Comparison of ENCODE assay signal across 21 mouse cellular contexts in genomic region chr2:67221061-67221802, GRCm38 (mm10).
DNase-seq lines count a peak whose midpoint lies in the region; ATAC-seq and TF ChIP-seq lines count a peak whose summit lies in the region.
"Had no signal": no experiment of that assay in that cellular context is flagged by ENCODE, and none has a peak within 500 bp of the region (broad histone marks: within the 10 kb centered on the region; RNA-seq: fewer than 3 reads in every experiment).

No protein-coding gene starts in this region.

- ATAC-seq in forebrain, embryonic 11.5 days (replicated peaks; ENCODE audit: low FRiP score): 0 out of 2 replicates have a peak, but pooled peaks have one; percentile 7
- ATAC-seq in forebrain, embryonic 16.5 days: no peak
- 0 out of 2 replicates have a peak, but pooled peaks have one; percentile 19 for ATAC-seq in hindbrain, embryonic 12.5 days (ENCODE audit: low FRiP score)
- no peak for ATAC-seq in hindbrain, embryonic 13.5 days (ENCODE audit: low FRiP score)
- peak; percentile 69 for ATAC-seq in midbrain, embryonic 13.5 days
- ATAC-seq in midbrain, postnatal 0 days (ENCODE audit: low FRiP score): no peak
- ATAC-seq: CD4-positive, CD25-positive, alpha-beta regulatory T cell, adult 4 months; intestine, postnatal 0 days had no signal

- no peak for DNase-seq in forebrain, embryonic 11.5 days (ENCODE audit: low spot score)
- no peak for DNase-seq in midbrain, postnatal 0 days (ENCODE audit: low spot score)
- DNase-seq in adrenal gland, postnatal 10 days: no peak
- DNase-seq: adrenal gland, postnatal 14 days; B cell, adult 2 months; cerebellum, adult 18-20 months; cerebellum, adult 9-11 months; cerebellum, postnatal 36 days; gastrocnemius, adult 2 months; gastrocnemius, postnatal 25 days; heart, postnatal 36 days had no signal

- no peaks in the 10 kb centered on the region for H3K4me1 ChIP-seq in forebrain, embryonic 11.5 days (replicated peaks; ENCODE audit: control insufficient read depth, insufficient read depth, low read length)
- no peaks in the 10 kb centered on the region for H3K4me1 ChIP-seq in forebrain, embryonic 16.5 days (replicated peaks; ENCODE audit: control insufficient read depth, insufficient read depth, low read length)
- H3K4me1 ChIP-seq in hindbrain, embryonic 12.5 days: no peaks in the 10 kb centered on the region
- no peaks in the 10 kb centered on the region for H3K4me1 ChIP-seq in hindbrain, embryonic 13.5 days (replicated peaks)
- no peaks in the 10 kb centered on the region for H3K4me1 ChIP-seq in midbrain, embryonic 13.5 days (replicated peaks)
- H3K4me1 ChIP-seq in midbrain, postnatal 0 days (ENCODE audit: insufficient read depth, low read length): no peaks in the 10 kb centered on the region
- H3K4me1 ChIP-seq: embryonic facial prominence, embryonic 13.5 days; heart, embryonic 12.5 days had no signal

- no peak overlapping the region for H3K9ac ChIP-seq in forebrain, embryonic 11.5 days (ENCODE audit: low read length)
- no peak overlapping the region for H3K9ac ChIP-seq in forebrain, embryonic 16.5 days (replicated peaks; ENCODE audit: low read depth, low read length)
- H3K9ac ChIP-seq in hindbrain, embryonic 12.5 days: no peak overlapping the region
- H3K9ac ChIP-seq in hindbrain, embryonic 13.5 days: no peak overlapping the region
- H3K9ac ChIP-seq in midbrain, embryonic 13.5 days (replicated peaks): no peak overlapping the region
- no peak overlapping the region for H3K9ac ChIP-seq in midbrain, postnatal 0 days (replicated peaks; ENCODE audit: low read length, poor library complexity, severe bottlenecking)
- H3K9ac ChIP-seq: embryonic facial prominence, embryonic 13.5 days; heart, embryonic 12.5 days; hindbrain, embryonic 14.5 days had no signal

- no peak overlapping the region for H3K4me2 ChIP-seq in forebrain, embryonic 11.5 days (ENCODE audit: low read depth, low read length, severe bottlenecking)
- no peak overlapping the region for H3K4me2 ChIP-seq in forebrain, embryonic 16.5 days (ENCODE audit: low read length)
- H3K4me2 ChIP-seq in hindbrain, embryonic 12.5 days (replicated peaks): no peak overlapping the region
- no peak overlapping the region for H3K4me2 ChIP-seq in hindbrain, embryonic 13.5 days
- no peak overlapping the region for H3K4me2 ChIP-seq in midbrain, embryonic 13.5 days (replicated peaks)
- H3K4me2 ChIP-seq in midbrain, postnatal 0 days (ENCODE audit: low read depth, low read length, poor library complexity, severe bottlenecking): no peak overlapping the region
- H3K4me2 ChIP-seq: embryonic facial prominence, embryonic 13.5 days; heart, embryonic 12.5 days; hindbrain, embryonic 14.5 days had no signal

- 87% methylated on average over 2 of the region's 2 CpGs for WGBS in forebrain, embryonic 11.5 days
- 89% methylated on average over 2 of the region's 2 CpGs for WGBS in forebrain, embryonic 16.5 days
- 72% methylated on average over 2 of the region's 2 CpGs for WGBS in hindbrain, embryonic 12.5 days
- WGBS in hindbrain, embryonic 13.5 days: 66% methylated on average over 2 of the region's 2 CpGs
- 51% methylated on average over 2 of the region's 2 CpGs for WGBS in midbrain, embryonic 13.5 days
- WGBS in midbrain, postnatal 0 days: 60% methylated on average over 2 of the region's 2 CpGs

- no peak for TF ChIP-seq CTCF in midbrain, postnatal 0 days (IDR thresholded peaks at IDR 0.05)

- H3K27me3 ChIP-seq in forebrain, embryonic 11.5 days (ENCODE audit: control insufficient read depth, insufficient read depth, low read length): no peaks in the 10 kb centered on the region
- H3K27me3 ChIP-seq in forebrain, embryonic 16.5 days (replicated peaks; ENCODE audit: control insufficient read depth, insufficient read depth, low read length): no peaks in the 10 kb centered on the region
- no peaks in the 10 kb centered on the region for H3K27me3 ChIP-seq in hindbrain, embryonic 12.5 days
- H3K27me3 ChIP-seq in hindbrain, embryonic 13.5 days: no peaks in the 10 kb centered on the region
- no peaks in the 10 kb centered on the region for H3K27me3 ChIP-seq in midbrain, embryonic 13.5 days
- H3K27me3 ChIP-seq in midbrain, postnatal 0 days (ENCODE audit: insufficient read depth, low read length): no peaks in the 10 kb centered on the region
- H3K27me3 ChIP-seq: embryonic facial prominence, embryonic 13.5 days; heart, embryonic 12.5 days had no signal

- H3K36me3 ChIP-seq in forebrain, embryonic 11.5 days (ENCODE audit: control insufficient read depth, insufficient read depth, low read length): no peaks in the 10 kb centered on the region
- no peaks in the 10 kb centered on the region for H3K36me3 ChIP-seq in forebrain, embryonic 16.5 days (ENCODE audit: control insufficient read depth, insufficient read depth)
- H3K36me3 ChIP-seq in hindbrain, embryonic 12.5 days: no peaks in the 10 kb centered on the region
- H3K36me3 ChIP-seq in hindbrain, embryonic 13.5 days: no peaks in the 10 kb centered on the region
- H3K36me3 ChIP-seq in midbrain, embryonic 13.5 days: no peaks in the 10 kb centered on the region
- H3K36me3 ChIP-seq in midbrain, postnatal 0 days (ENCODE audit: insufficient read depth, low read length): no peaks in the 10 kb centered on the region
- H3K36me3 ChIP-seq: embryonic facial prominence, embryonic 13.5 days; G1E; heart, embryonic 12.5 days had no signal

- H3K9me3 ChIP-seq in forebrain, embryonic 11.5 days (ENCODE audit: control insufficient read depth, low read length): no peaks in the 10 kb centered on the region
- no peaks in the 10 kb centered on the region for H3K9me3 ChIP-seq in forebrain, embryonic 16.5 days (ENCODE audit: control insufficient read depth, low read length)
- no peaks in the 10 kb centered on the region for H3K9me3 ChIP-seq in hindbrain, embryonic 12.5 days (replicated peaks)
- H3K9me3 ChIP-seq in hindbrain, embryonic 13.5 days: no peaks in the 10 kb centered on the region
- H3K9me3 ChIP-seq in midbrain, embryonic 13.5 days: no peaks in the 10 kb centered on the region
- H3K9me3 ChIP-seq in midbrain, postnatal 0 days (ENCODE audit: low read length): no peaks in the 10 kb centered on the region
- H3K9me3 ChIP-seq: embryonic facial prominence, embryonic 13.5 days; G1E; heart, embryonic 12.5 days had no signal

- H3K4me3 ChIP-seq in forebrain, embryonic 11.5 days (ENCODE audit: low read depth, low read length): no peak overlapping the region
- no peak overlapping the region for H3K4me3 ChIP-seq in forebrain, embryonic 16.5 days (replicated peaks; ENCODE audit: low read length)
- no peak overlapping the region for H3K4me3 ChIP-seq in hindbrain, embryonic 12.5 days
- no peak overlapping the region for H3K4me3 ChIP-seq in hindbrain, embryonic 13.5 days
- H3K4me3 ChIP-seq in midbrain, embryonic 13.5 days (replicated peaks): no peak overlapping the region
- no peak overlapping the region for H3K4me3 ChIP-seq in midbrain, postnatal 0 days (ENCODE audit: low read depth, low read length)
- H3K4me3 ChIP-seq: embryonic facial prominence, embryonic 13.5 days; gastrocnemius, adult 2 months; heart, embryonic 12.5 days had no signal

- H3K27ac ChIP-seq in forebrain, embryonic 11.5 days (ENCODE audit: low read depth, low read length): no peak overlapping the region
- no peak overlapping the region for H3K27ac ChIP-seq in forebrain, embryonic 16.5 days (ENCODE audit: low read length)
- no peak overlapping the region for H3K27ac ChIP-seq in hindbrain, embryonic 12.5 days
- H3K27ac ChIP-seq in hindbrain, embryonic 13.5 days: no peak overlapping the region
- no peak overlapping the region for H3K27ac ChIP-seq in midbrain, embryonic 13.5 days
- H3K27ac ChIP-seq in midbrain, postnatal 0 days (ENCODE audit: low read depth, low read length): no peak overlapping the region
- H3K27ac ChIP-seq: embryonic facial prominence, embryonic 13.5 days; gastrocnemius, adult 2 months; hindbrain, embryonic 14.5 days had no signal

Comparison
In these comparisons a context has a peak if more than half of its experiments do, and no peak if none do; other contexts are left out.
1. ATAC-seq: peak in forebrain, embryonic 11.5 days (single experiment), hindbrain, embryonic 12.5 days (single experiment) and midbrain, embryonic 13.5 days (single experiment); none in forebrain, embryonic 16.5 days (single experiment), hindbrain, embryonic 13.5 days (single experiment) and midbrain, postnatal 0 days (single experiment).